Mouse (Mus musculus) forebrain, postnatal 0 days (tissue): Measurements from ENCODE around the gene Trpm5. TPM values are rescaled to one million over a fixed set of nuclear protein-coding genes. Genes with fewer than 3 reads are reported as not detected.

Source experiments
- ATAC-seq: fragments of 200-750 bp; cut with Nextera tagmentation; 2 replicates; pipeline ENCODE4 v1.8.0; 2017; ENCODE audit warnings: mild to moderate bottlenecking, moderate library complexity
- DNase-seq: peaks from one replicate; pipeline ENCODE4 v3.0.0-alpha.2; 2015
- H3K27ac ChIP-seq: fragments of 300-500 bp; sonication (generic); 2 replicates; pipeline ENCODE4 v1.5.1; 2014; ENCODE audit warnings: low read depth, mild to moderate bottlenecking, antibody characterized with exemption, low read length, moderate library complexity, mixed read lengths
- H3K27me3 ChIP-seq: fragments of 300-500 bp; sonication (generic); 2 replicates; pipeline ENCODE4 v1.6.1; 2014; ENCODE audit warnings: mild to moderate bottlenecking, low read length, mixed read lengths; ENCODE audit not compliant: insufficient read depth
- H3K36me3 ChIP-seq: fragments of 300-500 bp; sonication (generic); 2 replicates; pipeline ENCODE4 v1.6.1; 2014; ENCODE audit warnings: mild to moderate bottlenecking, moderate library complexity; ENCODE audit not compliant: insufficient read depth
- H3K4me1 ChIP-seq: fragments of 300-500 bp; sonication (generic); 2 replicates; pipeline ENCODE4 v1.6.1; 2014; ENCODE audit warnings: antibody characterized with exemption; ENCODE audit not compliant: insufficient read depth
- H3K4me2 ChIP-seq: fragments of 300-500 bp; sonication (generic); 2 replicates; pipeline ENCODE4 v1.6.1; 2014; ENCODE audit warnings: low read depth, mild to moderate bottlenecking, moderate library complexity
- H3K4me3 ChIP-seq: fragments of 300-500 bp; sonication (generic); 2 replicates; pipeline ENCODE4 v1.5.1; 2014; ENCODE audit warnings: low read depth, low read length, mixed read lengths
- H3K9ac ChIP-seq: fragments of 300-500 bp; sonication (generic); 2 replicates; pipeline ENCODE4 v1.6.1; 2014; ENCODE audit warnings: mild to moderate bottlenecking
- H3K9me3 ChIP-seq: fragments of 300-500 bp; sonication (generic); 2 replicates; pipeline ENCODE4 v1.6.1; 2016; ENCODE audit warnings: low read length
- CTCF ChIP-seq: sonication (generic); IDR thresholded peaks from 2 replicates; pipeline ENCODE4 v1.5.1; 2016; ENCODE audit warnings: antibody characterized with exemption, control low read depth, low read depth
- WGBS: fragments of 180-500 bp; shearing (Covaris S2); extraction: QIAGEN DNeasy Blood & Tissue Kit; methylation state at CpG from one replicate; pipeline ENCODE4 v1.1.7; 2014; 5-methylcytosine and 5-hydroxymethylcytosine counted together
- polyA plus RNA-seq: library from polyadenylated mRNA; unstranded; fragments of >200 nt; fragmentation: Nextera tagmentation; extraction: Ambion mirVana; gene quantifications from 2 replicates; pipeline ENCODE4 v1.2.1, GENCODE M21; 2015
- total RNA-seq: library from RNA; depleted of rRNA; stranded (reverse); fragments of >200 nt; gene quantifications from 2 replicates; pipeline ENCODE4 v1.2.3, GENCODE M21; 2014

Gene Trpm5
- total and polyA plus RNA-seq, 2 experiments from 2014 or later, result 1.1 to 1.3 TPM

- ATAC-seq (no peak), DNase-seq (no peak)
- peaks cover 44% of the 10 kb centered on the region for H3K36me3 ChIP-seq
- 71% methylated on average over 4 of the region's 4 CpGs for WGBS
- no peak overlapping the region for H3K27ac ChIP-seq
- H3K4me2 ChIP-seq, result no peak overlapping the region
- no peaks in the 10 kb centered on the region for H3K4me1 ChIP-seq
- H3K27me3 ChIP-seq, result no peaks in the 10 kb centered on the region
- no peaks in the 10 kb centered on the region for H3K9me3 ChIP-seq
- no peak overlapping the region for H3K4me3 ChIP-seq
- TF ChIP-seq CTCF, result no peak
- no peak overlapping the region for H3K9ac ChIP-seq
Observed at GRCm38 (mm10) chr7:143033581-143033980, 60.9 kb downstream of the Trpm5 start.

GRCm38 (mm10) chr7:143031816-143032215 is 62.6 kb downstream of the Trpm5 start:
- Histone ChIP-seq H3K4me3 (no peak overlapping the region), H3K27me3 (no peaks in the 10 kb centered on the region), H3K4me1 (no peaks in the 10 kb centered on the region), H3K9ac (no peak overlapping the region), H3K36me3 (peaks cover 44% of the 10 kb centered on the region), H3K9me3 (no peaks in the 10 kb centered on the region), H3K4me2 (no peak overlapping the region), H3K27ac (no peak overlapping the region)
- DNase-seq (no peak), ATAC-seq (no peak)
- no peak for TF ChIP-seq CTCF
- 81% methylated on average over 1 of the region's 1 CpGs for WGBS

DNA sequence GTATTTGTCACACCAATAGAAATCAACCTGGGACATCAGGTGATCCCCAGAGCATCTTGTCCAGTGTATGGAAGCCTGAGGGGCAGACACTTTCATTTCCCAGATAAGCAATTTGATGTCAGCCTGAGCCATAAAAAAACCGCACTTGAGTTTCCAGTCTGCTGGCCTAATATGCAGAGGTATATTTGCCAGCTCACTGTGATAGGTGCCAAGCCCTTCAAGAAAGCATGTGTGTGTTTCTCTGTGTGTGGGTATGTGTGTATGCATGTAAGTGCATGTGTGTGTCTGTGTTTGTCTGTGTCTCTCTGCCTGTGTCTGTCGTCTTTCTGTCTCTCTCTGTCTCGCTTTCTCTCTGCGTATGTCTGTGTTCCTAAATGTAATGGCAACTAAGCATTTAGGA is 67.2 kb downstream of the Trpm5 start:
- 82% methylated on average over 4 of the region's 4 CpGs for WGBS
- Histone ChIP-seq H3K36me3 (peaks cover 24% of the 10 kb centered on the region), H3K4me1 (no peaks in the 10 kb centered on the region), H3K9ac (no peak overlapping the region), H3K27ac (no peak overlapping the region), H3K4me2 (no peak overlapping the region), H3K4me3 (no peak overlapping the region), H3K9me3 (no peaks in the 10 kb centered on the region), H3K27me3 (no peaks in the 10 kb centered on the region)
- TF ChIP-seq CTCF, result no peak
- ATAC-seq (no peak), DNase-seq (no peak)

DNA sequence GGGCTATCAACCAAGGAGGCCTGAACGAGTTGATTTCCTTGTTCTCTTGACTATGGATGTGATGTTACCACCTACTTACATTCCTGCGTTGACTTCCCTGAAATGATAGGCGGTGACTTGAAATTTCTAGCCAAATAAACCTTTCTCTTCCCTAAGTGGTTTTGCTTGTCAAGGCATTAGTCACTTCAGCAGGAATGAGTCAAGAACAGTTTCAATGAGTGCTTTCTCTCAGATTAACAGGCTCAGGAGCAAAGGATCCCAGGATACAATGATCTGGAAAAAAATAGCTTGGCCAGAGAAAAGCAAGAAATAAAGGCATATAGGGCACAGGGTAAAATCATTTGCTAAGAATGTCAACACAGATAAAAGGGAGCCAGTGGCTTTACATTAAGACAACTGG is 68.9 kb downstream of the Trpm5 start:
- Histone ChIP-seq H3K9ac (no peak overlapping the region), H3K4me3 (no peak overlapping the region), H3K27ac (no peak overlapping the region), H3K27me3 (no peaks in the 10 kb centered on the region), H3K36me3 (peaks cover 10% of the 10 kb centered on the region), H3K9me3 (no peaks in the 10 kb centered on the region), H3K4me1 (no peaks in the 10 kb centered on the region), H3K4me2 (no peak overlapping the region)
- 91% methylated on average over 3 of the region's 3 CpGs for WGBS
- ATAC-seq, result no peak
- DNase-seq, result no peak
- no peak for TF ChIP-seq CTCF

- no peaks in the 10 kb centered on the region for H3K4me1 ChIP-seq
- no peaks in the 10 kb centered on the region for H3K27me3 ChIP-seq
- TF ChIP-seq CTCF, result no peak
- no peak overlapping the region for H3K27ac ChIP-seq
- DNase-seq (no peak), ATAC-seq (no peak)
- H3K9ac ChIP-seq, result no peak overlapping the region
- WGBS, result 94% methylated on average over 1 of the region's 1 CpGs
- peaks cover 6% of the 10 kb centered on the region for H3K36me3 ChIP-seq
- H3K4me2 ChIP-seq, result no peak overlapping the region
- no peaks in the 10 kb centered on the region for H3K9me3 ChIP-seq
- H3K4me3 ChIP-seq, result no peak overlapping the region
Observed at GRCm38 (mm10) chr7:143024293-143024692, 70.1 kb downstream of the Trpm5 start.

- no peak for DNase-seq
- no peaks in the 10 kb centered on the region for H3K27me3 ChIP-seq
- no peak overlapping the region for H3K27ac ChIP-seq
- peaks cover 6% of the 10 kb centered on the region for H3K36me3 ChIP-seq
- no peaks in the 10 kb centered on the region for H3K4me1 ChIP-seq
- TF ChIP-seq CTCF, result no peak
- H3K4me3 ChIP-seq, result no peak overlapping the region
- no peak overlapping the region for H3K4me2 ChIP-seq
- H3K9me3 ChIP-seq, result no peaks in the 10 kb centered on the region
- ATAC-seq, result no peak
- H3K9ac ChIP-seq, result no peak overlapping the region
- 89% methylated on average over 2 of the region's 2 CpGs for WGBS
Observed at GRCm38 (mm10) chr7:143023499-143023898, 70.9 kb downstream of the Trpm5 start.

- Histone ChIP-seq H3K4me2 (no peak overlapping the region), H3K9me3 (no peaks in the 10 kb centered on the region), H3K9ac (no peak overlapping the region), H3K4me3 (no peak overlapping the region), H3K4me1 (no peaks in the 10 kb centered on the region), H3K36me3 (peaks cover 6% of the 10 kb centered on the region), H3K27ac (no peak overlapping the region), H3K27me3 (no peaks in the 10 kb centered on the region)
- TF ChIP-seq CTCF, result no peak
- WGBS, result 68% methylated on average over 5 of the region's 5 CpGs
- ATAC-seq (no peak), DNase-seq (no peak)
Observed at GRCm38 (mm10) chr7:143021356-143022164, 72.9 kb downstream of the Trpm5 start.
